Mouse (Mus musculus): ENCODE measurements around the gene Ak2.

DNA sequence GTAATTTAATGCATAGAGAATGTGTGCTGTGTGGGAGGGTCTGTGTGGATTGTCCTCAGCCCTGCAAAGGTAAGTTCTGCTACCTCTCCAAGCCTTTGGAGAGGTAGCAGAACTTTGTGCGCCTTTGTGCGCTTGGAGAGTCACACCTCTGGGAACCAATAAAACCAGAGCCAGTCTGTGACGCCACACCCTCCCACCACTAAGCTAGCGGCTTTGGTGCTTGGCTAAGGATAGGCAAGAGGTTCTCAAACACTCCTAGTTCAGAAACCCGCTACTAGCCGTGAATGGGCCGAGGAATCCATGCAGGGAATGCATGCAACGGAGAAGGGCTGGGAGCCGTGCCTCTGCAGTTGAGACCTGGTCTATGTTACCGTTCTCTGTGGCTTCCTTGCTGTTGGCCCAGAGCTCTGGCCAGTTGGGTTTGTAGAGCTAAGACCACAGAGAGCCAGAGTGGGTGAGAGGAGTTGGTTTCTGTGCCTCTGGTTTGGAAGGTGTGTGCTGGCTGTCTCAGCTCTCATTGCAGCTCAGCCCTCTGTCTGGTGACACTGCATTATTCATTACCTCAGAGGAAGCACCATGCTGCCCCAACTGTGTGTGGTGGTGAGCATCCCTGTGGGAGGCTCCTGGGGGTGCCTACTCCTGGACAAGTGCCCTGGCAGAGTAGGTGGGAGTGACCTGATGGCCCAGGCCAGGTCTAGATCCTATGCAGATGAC is 21.6 kb downstream of the Ak2 start:
- TF ChIP-seq USF1 (IDR thresholded peaks at IDR 0.05; ENCODE audit: low read depth): no peak
- no peak for TF ChIP-seq CTCF (IDR thresholded peaks at IDR 0.05; ENCODE audit: control insufficient read depth, insufficient read depth, insufficient read length)
- no peak for TF ChIP-seq CEBPB (IDR thresholded peaks at IDR 0.05; ENCODE audit: low read depth)

All from C2C12 (cell line).